Mouse (Mus musculus) stomach, postnatal 0 days (tissue): ENCODE measurements around the gene AW209491.

ENCODE experiments used
- CTCF ChIP-seq: IDR thresholded peaks from 2 replicates; pipeline ENCODE4 v1.5.1; 2016; ENCODE audit warnings: antibody characterized with exemption, low read depth, mild to moderate bottlenecking, moderate library complexity
- EP300 ChIP-seq: optimal IDR thresholded peaks from 2 replicates; pipeline ENCODE3; 2016; ENCODE audit warnings: antibody characterized with exemption

DNA sequence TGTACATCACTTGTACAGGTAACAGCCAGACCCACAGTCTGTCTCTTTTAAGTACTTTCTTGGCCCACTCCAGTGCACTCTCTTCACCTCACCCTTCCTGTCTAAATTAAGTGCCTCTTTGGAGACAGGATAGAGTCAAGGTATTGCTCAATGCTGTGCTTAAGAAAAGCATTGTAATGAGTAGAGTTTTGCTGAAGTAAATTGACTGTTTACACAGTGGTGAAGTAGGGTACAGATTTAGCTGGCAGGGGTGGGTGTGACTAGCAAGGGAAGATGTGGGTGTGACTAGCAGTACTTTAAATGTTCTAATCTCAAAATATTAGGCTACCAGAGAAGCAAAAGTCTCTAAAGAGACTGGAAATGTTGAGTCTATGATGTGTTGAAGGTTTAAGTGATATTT, 22.3 kb upstream of the AW209491 start:
- TF ChIP-seq CTCF: no peak
- no peak for TF ChIP-seq EP300
